Mouse (Mus musculus) central nervous system, embryonic 14 days (tissue): ENCODE data around the gene 4930404H24Rik. TPM values are rescaled to one million over a fixed set of nuclear protein-coding genes. Genes with fewer than 3 reads are reported as not detected.

ENCODE experiments used
- polyA plus RNA-seq: library from polyadenylated mRNA; depleted of rRNA; stranded (reverse); fragments of >200 nt; gene quantifications from 2 replicates; pipeline ENCODE4 v1.2.3, GENCODE M21; 2012; rRNA removed

Gene 4930404H24Rik
- not detected in 2 replicates for polyA plus RNA-seq

GRCm38 (mm10) chr2:153492573-153493392, at the start of gene 4930404H24Rik:
4930404H24Rik (plus strand) TSS chr2:153492790.

DNA sequence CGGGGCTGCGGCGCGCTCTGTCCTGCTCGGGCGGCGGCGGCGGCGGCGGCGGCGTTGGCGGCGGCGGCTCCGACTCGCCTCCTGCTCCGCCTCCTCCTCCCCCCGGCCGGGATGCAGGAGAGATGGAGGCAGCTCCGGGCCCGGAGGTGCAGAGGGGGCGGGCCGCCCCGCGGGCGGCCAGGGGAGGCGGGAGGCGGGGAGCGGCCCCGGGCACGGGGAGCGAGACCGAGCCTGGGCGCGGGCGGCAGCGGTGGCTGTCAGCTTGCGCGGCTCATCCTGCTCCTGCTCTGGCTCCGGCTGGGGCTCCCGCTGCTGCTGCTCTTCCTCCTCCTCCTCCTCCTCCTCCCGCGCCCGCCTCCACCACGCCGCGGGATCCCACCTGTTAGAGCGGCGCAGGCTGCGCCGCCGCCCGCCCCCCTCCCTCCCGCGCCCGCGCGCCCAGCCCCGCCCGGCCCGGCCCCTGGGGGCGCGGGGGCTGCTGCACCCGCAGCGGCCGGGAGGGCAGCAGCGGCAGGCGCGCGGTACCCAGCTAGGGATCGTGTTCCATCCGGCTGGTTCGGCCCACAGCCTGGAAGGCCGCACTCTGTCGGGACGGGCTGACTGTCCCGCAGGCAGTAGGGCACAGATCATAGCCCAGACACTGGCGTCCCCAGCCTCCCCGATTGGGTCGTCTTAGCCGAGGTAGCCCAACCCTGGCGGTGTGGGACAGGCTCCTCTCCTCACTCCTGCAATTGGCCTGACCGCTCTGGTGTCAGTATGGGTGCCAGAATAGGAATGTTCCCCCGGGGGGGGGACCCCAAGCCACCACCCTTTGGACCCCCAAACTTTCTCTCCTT, 37.6 kb downstream of the 4930404H24Rik start, which contains the start of gene Nol4l:
Gene Nol4l, minus strand, starts transcription at position 41 of the 836 bp plus-strand sequence.

Other genes starting within 250 kb of the 4930404H24Rik start
- gene Kif3b, start 201.4 kb upstream of the 4930404H24Rik start, polyA plus RNA-seq: 30.4 and 31.1 TPM in 2 replicates
- gene Asxl1, start 147.0 kb upstream of the 4930404H24Rik start, polyA plus RNA-seq: 29.3 and 30.0 TPM in 2 replicates
- gene Nol4l, start 37.2 kb downstream of the 4930404H24Rik start, polyA plus RNA-seq: 65.8 and 68.0 TPM in 2 replicates
- gene Commd7, start 140.0 kb downstream of the 4930404H24Rik start, polyA plus RNA-seq: 39.2 and 45.1 TPM in 2 replicates
- gene Dnmt3b, start 156.7 kb downstream of the 4930404H24Rik start, polyA plus RNA-seq: 5.5 and 5.6 TPM in 2 replicates
- 0.07 TPM in 1 of 2 replicates, not detected in the other for gene Dnmt3c, start 203.9 kb downstream of the 4930404H24Rik start, polyA plus RNA-seq
- 75.6 and 95.7 TPM in 2 replicates for gene Mapre1, start 248.5 kb downstream of the 4930404H24Rik start, polyA plus RNA-seq